Mouse (Mus musculus): Measurements from ENCODE around the gene Prss8.
"Not testable (repeated sequence)": the region's sequence is repeated elsewhere in the genome, so short reads cannot be mapped to it uniquely, and the experiment has no call there.

Gene Prss8

GRCm38 (mm10) chr7:127929923-127930322 is at the start of gene Prss8:
Prss8 (minus strand) TSS chr7:127930104.
- in situ Hi-C loops (cut with MboI, MseI): no loop called here

DNA sequence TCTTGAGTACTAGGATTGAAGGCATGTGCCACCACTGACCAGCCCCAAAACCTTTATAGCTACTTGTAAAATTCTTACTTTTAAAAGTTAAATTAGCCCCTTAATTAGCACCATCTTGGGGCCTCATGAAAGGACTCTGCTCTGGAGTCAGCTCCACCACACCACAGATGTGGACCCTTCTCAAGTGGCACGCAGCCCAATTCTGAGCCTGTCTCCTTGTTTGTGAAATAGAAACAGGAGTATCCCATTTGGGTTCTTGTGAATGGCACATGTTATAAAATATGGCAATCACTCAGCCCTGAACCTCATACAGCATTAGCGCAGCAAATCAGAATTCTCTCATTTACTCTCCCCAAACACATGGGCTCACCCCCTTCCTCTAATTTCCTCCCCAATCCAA is 49.0 kb upstream of the Prss8 start:
- in situ Hi-C loops (cut with MboI, MseI): no loop called here

DNA sequence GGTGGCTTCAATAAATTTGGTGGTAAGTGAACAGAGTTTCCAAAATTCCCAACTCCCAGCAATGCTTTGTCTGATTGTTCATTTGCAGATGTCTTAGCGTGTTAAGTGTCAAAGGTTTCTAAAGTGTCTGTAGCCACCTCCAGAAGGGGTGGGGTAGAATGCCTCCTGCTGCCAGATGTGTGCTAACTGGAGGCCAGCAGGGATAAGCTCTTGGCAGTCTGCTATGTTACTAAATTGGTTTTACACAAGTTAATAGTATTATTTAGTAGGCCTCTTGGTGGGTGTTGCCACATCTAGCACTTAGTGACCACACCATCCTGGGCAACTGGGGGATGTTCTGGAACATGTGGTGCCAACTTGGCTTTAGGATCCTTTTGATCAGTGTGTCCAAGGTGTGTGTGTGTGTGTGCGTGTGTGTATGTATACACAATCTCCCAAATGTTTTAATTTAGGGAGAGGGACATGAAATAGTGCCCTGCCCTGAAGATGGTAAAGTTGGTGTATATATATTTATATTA is 44.6 kb upstream of the Prss8 start:
- in situ Hi-C loops (cut with MboI, MseI): no loop called here

GRCm38 (mm10) chr7:127967922-127968828 is 38.3 kb upstream of the Prss8 start:
- in situ Hi-C loops (cut with MboI, MseI): no loop called here

DNA sequence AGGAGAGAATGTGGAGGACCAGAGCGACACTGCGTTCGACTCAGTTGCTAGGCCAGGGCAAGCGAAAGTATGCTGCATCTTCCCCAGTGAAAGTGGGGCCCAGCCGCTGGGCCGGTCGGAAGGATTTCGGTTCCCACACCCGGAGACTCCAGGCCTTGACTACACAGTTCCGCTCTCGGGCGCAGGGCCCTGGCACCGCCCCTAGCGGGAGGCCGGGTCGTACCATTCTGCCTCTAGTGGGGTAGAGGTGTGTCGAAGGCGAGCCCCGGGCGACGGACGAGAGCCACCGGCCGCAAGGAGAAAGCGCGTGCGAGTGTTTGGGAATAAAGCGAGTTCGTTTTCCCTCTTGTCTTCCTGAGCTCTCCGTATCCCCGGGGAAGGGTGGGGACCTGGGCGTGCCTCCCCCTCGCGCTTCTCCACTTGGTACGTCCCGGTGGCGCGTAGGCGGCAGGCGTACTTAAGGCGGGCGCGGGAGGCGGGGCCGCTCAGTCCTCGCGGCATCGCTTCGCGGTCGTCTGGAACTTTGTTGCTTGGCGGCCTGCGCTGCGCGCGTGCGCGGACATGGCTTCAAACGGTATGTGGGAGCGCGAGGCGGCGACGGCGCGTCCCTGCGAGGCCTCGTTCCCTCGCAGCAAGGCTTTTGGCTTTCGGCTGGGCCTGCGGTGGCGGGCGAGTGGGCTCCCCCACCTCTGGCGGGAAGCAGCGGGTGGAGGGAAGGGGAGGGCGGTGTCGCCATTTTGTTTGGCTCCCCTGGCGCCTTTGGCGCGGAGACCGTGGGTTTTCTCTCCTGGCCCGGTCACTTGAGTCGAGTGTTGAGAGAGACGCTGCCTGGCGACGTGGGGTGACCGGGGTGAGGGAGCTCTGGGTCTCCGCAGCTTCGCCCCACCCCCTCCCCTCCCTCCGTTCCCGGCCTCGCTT is 37.4 kb upstream of the Prss8 start, which contains the start of gene Fus:
Gene Fus (plus strand): TSS at position 454 of the 918 bp plus-strand sequence.
- in situ Hi-C loops (cut with MboI, MseI): no loop called here

GRCm38 (mm10) chr7:127966371-127966918 is 36.5 kb upstream of the Prss8 start:
- in situ Hi-C loops (cut with MboI, MseI): no loop called here

DNA sequence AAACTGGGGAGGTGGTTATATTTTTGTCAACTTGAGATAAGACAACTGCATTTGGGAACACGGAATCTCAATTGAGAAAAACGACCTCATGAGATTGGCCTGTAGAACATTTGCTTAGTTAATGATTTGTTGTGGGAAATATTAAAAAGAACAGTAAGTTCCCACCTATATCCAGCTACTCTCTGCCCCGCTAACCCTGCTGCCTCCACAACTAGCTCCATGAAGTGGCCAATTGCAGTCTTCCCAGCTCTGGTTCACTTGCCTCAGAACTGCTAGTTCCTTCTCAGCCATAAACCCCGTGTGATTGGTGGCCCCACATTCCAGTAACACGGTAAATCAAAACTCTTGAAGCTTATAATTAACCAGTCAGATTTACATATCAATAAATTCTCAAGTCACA is 29.5 kb upstream of the Prss8 start:
- in situ Hi-C loops (cut with MboI, MseI): no loop called here

DNA sequence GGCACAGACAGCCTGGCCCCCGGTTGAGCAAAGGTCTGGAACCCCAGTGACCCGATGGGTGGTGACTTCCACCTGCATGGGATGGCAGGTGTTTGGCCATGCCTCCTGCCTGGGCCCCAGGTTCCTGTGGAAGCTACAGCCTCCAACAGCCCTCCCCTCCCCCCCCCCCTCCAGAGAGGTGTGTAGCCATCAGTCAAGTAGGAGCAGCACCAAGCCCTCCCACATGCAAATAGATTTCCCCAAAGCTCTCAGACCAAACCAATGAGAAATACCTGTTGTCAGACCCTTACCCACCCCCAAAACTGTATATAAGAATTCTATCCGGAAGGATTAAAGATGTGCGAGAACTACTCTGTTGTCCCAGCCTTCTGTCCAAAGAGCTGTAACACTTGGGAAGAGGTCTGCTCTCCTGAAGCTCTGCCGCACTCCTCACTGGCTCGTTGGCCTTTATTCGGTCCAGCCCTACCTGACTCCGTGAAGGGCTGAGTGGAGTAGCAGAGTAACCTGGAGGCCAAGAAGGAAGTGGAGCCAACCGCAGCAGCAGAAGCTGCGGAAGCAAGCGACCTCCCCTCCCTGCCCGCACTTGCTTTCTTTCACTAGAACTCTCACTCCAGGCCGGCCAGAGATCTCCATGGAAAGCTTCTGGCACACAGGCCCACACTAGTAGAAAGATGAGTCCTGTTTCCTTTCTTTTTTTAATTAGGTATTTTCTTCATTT is 23.1 kb upstream of the Prss8 start:
- in situ Hi-C loops (cut with MboI, MseI): no loop called here

DNA sequence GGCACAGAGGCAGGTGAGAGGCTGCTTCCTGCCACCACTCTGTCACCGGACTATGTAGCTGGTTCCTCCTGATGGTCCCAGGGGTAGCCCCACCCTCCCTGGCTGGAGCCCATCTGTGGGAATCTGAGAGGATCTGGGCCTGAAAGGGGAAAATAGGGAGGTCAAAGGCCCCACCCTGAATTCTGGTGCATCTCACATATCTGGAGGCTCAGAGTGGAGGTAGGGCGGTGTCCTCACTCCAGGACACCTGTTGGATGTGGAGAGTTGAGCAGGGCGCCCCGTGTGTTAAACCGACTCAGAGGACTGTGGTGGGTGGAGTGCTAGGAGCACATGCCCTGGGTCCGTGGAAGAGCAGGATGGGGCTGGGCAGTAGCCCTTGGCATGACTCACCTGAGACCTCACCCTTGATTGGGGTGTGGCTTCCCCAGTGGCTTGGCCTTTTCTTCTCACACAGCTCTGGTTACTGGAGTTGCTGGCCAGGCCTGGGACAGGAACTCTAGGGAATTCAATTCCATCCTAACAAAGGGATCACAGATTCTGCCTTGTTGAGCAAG is 16.6 kb upstream of the Prss8 start, which contains the start of gene Prss36:
Gene Prss36 (minus strand): TSS at position 256 of the 554 bp plus-strand sequence.
- in situ Hi-C loops (cut with MboI, MseI): no loop called here

GRCm38 (mm10) chr7:127944614-127945013 is 14.7 kb upstream of the Prss8 start:
- in situ Hi-C loops (cut with MboI, MseI): no loop called here

DNA sequence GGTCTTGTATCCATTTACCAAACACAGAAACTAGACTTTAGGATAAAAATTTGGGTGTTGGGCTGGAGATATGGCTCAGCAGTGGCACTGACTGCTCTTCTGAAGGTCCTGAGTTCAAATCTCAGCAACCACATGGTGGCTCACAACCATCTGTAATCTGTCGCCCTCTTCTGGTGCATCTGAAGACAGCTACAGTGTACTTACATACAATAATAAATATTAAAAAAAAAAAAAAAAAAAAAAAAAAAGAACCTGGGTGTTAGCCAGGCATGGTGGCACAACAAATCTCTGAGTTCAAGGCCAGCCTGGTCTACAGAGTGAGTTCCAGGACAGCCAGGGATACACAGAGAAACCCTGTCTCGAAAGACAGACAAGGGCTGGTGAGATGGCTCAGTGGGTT is 12.2 kb upstream of the Prss8 start:
- in situ Hi-C loops (cut with MboI, MseI): not testable (repeated sequence)

GRCm38 (mm10) chr7:127936216-127936884 is 6.4 kb upstream of the Prss8 start:
- in situ Hi-C loops (cut with MboI, MseI): no loop called here

DNA sequence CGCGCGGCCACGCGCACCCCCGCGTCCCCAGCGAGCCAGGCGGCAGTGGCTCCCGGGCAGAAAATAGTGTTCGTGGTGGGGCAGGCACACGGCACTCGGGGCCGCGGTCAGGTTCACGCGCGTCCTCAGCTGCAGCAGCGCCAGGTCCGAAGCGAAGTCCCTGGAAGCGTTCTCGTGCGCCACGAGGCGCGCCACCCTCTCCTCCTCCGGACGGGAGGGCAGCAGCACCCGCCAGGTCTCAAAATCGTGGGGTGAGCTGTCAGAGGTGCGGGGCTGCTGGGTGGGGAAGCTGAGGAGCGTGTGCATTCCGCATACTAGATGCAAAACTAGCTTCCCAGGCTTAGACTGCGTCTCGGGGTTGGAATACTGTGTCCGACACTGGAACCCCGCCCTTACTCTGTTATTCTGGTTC is 5.8 kb upstream of the Prss8 start:
- in situ Hi-C loops (cut with MboI, MseI): no loop called here

DNA sequence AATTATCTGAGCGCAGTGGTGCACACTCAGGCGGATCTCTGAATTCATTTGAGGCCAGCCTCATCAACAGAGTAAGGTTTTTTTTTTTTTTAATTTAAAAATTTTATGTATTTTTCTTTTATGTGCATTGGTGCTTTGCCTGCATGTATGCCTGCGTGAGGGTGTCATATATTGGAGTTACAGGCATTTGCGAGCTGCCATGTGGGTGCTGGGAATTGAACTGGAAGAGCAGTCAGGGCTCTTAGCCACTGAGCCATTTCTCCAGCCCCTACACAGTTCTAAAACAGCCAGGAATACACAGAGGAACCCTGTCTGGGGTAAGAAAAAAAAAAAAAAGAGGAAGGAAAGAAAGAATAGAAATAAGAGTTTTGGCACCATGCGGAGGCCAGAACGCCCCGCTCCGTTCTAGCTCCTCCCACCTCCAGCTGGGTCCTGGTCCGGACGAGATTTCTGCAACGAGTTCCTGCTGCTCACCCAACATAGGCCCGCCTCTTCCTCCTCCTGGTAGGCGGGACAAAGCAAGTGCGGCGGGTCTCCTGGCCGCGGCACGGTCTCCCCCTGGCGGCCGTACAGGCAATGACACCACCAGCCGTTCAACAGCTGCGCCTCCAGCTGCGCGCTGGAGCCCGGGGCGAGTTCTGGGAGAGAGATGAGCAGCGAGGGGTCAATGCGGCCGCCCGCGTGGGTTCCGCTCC is 5.3 kb upstream of the Prss8 start:
- in situ Hi-C loops (cut with MboI, MseI): no loop called here

DNA sequence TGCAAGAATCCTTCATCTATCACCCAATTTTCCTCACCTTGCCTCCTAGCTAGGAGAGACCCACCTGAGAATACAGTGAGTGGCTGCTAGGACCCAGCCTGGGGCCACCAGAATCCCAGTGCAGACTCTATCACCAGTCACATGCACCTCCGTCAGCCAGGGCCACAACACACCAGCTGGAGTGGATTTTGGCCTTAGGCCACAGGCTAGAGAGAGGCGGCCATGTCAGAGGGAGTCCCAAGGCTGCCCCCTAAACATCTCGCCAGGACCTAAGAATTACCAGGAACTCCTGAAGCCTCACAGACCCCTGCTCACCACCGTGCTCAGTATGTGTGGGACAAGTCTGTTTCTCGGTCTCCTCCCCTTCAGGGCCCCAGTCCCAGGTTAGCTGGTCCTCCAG is 4.2 kb upstream of the Prss8 start:
- in situ Hi-C loops (cut with MboI, MseI): no loop called here

DNA sequence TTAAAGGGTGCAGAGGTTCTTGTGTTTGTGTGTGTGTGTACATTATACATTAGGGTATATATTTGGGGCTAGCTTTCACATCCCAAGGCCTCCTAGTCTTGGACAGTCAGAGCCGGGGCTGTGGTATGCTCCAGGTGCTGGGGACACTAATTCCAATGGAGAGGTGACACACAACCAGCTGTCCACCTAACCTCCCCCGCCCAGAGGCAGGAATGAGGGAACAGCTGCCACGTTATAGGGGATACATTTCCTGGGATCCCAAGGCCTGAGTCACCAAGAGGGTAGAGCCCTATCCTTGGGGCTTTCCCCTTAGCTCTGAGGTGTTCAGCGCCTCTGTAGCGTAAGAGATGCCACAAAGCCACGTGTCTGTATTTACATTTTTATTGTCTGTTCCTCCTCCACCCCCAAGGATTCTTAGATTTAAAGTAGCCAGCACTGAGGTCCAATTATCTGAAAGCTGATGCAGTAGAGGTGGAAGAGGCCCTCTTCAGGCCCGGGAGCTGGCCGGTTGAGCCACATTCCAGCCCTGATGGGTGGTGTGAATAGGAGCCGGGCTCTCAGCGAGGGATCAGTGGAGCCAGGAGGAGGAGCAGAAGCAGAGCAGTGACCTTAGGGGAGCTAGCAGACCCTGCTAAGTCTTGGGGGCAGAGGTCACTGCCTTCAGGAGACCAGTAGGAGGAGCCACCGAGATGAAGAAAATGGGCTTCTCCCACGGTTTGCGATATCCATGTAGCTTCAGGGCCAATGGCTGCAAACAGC is 2.5 kb upstream of the Prss8 start:
- in situ Hi-C loops (cut with MboI, MseI): no loop called here

DNA sequence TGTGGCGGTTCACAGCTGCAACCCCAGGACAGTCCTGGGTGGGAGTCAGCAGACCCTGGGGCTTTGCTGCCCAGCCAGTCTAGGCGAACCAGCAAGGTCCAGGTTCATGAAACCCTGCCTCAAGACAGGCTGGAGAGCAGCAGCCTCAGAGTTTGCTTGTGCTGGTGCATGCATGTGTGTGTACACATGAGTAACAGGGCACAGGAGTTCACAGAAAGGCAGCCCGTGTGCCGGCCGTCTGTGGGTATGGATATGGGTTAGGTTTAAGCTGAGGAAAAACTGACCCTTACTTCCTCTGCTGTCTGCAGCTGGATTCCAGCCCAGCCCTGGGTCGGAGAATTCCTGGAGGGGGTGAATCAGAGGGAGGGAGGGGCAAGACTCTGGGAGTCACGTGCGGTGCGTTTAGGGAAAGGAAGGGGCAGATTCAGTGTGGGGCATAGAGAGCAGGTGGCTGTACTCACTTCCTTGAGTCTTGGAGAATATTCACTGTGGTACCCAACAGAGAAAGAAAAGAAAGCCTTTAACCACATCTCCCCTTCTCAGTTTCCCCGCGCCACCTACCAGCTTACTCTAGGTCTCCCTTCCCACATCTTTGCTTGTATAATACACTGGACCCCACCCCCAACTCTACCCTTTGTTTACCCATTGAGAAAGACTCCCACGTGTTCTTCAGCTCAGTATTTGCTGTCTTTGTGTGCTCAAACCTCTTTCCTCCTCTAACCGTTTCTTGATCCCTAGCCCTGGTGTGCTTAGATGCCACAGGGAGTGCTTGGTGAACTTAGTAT is 1.6 kb upstream of the Prss8 start:
- in situ Hi-C loops (cut with MboI, MseI): no loop called here

- in situ Hi-C loops (cut with MboI, MseI): no loop called here
Measured at GRCm38 (mm10) chr7:127930636-127931035, 732 bp upstream of the Prss8 start.

All from T-helper 17 cell (primary cell).